Mouse (Mus musculus): Measurements from ENCODE around the gene C2.

DNA sequence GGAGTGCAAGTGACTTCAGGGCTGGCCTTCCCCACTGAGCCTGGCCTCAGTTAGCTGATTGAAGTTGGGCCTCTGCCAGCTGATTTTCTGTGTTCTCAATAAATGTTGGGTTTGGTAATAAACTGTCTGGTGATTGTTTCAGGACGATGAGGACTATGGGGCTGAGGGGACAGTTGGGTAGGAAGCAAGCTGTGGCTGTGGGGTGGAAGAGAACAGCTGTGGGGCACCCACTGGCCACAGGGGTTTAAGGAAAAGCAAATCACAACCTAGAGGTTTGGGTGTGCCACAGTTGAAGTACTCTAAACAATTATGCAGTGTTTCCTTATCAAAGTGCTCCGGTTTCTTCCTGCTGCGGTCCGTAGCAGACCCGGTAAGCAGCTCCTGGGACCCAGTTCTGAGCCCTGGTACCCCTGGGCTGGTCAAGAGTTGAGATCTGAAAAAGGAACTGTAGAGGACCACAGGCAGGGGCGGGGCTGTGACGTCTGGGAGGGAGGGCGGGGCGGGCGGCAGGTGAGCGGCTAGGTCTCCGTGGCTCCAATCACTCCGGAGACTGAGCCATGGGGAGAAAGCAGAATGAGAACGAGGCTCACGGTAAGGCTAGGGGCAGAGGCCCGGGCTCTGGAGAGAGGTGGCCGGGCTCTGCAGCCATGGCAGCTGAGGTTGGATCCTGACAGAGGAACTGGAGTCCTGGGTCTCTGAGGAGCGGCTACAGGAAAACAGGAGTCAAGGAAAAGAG, 16.0 kb upstream of the C2 start, which contains the start of gene Slc44a4:
- TF ChIP-seq POLR2A (IDR thresholded peaks at IDR 0.05; ENCODE audit: insufficient read depth, low read length) (no peak), EP300 (IDR thresholded peaks at IDR 0.05; ENCODE audit: insufficient read depth, low read depth, low read length) (no peak)

Data from ES-Bruce4 (cell line).